Mouse (Mus musculus) limb, embryonic 14.5 days (tissue): ENCODE results near the gene Opa3. TPM values are rescaled to one million over a fixed set of nuclear protein-coding genes. Genes with fewer than 3 reads are reported as not detected.

Source experiments
- ATAC-seq: fragments of 200-750 bp; cut with Nextera tagmentation; 2 replicates; pipeline ENCODE4 v1.8.0; 2017; ENCODE audit warnings: low read depth, moderate number of reproducible peaks, moderate TSS enrichment; ENCODE audit not compliant: low FRiP score
- DNase-seq: peaks from one replicate; pipeline ENCODE4 v3.0.0-alpha.2; 2015; ENCODE audit warnings: low spot score
- H3K27ac ChIP-seq: fragments of 300-500 bp; sonication (generic); replicated peaks from 2 replicates; pipeline ENCODE4 v1.5.1; 2014; ENCODE audit warnings: low read depth, mild to moderate bottlenecking, low read length, moderate library complexity, mixed read lengths
- H3K27me3 ChIP-seq: fragments of 300-500 bp; sonication (generic); 2 replicates; pipeline ENCODE4 v1.6.1; 2014; ENCODE audit warnings: low read length, mixed read lengths; ENCODE audit not compliant: control insufficient read depth, insufficient read depth
- H3K36me3 ChIP-seq: fragments of 300-500 bp; sonication (generic); 2 replicates; pipeline ENCODE4 v1.6.1; 2014; ENCODE audit warnings: mild to moderate bottlenecking, low read length, moderate library complexity, mixed read lengths; ENCODE audit not compliant: control insufficient read depth, insufficient read depth
- H3K4me1 ChIP-seq: fragments of 300-500 bp; sonication (generic); 2 replicates; pipeline ENCODE4 v1.6.1; 2014; ENCODE audit warnings: antibody characterized with exemption, low read length, mixed read lengths; ENCODE audit not compliant: control insufficient read depth, insufficient read depth
- H3K4me2 ChIP-seq: fragments of 300-500 bp; sonication (generic); replicated peaks from 2 replicates; pipeline ENCODE4 v1.6.1; 2014; ENCODE audit warnings: low read depth, mild to moderate bottlenecking, low read length, moderate library complexity; ENCODE audit not compliant: severe bottlenecking
- H3K4me3 ChIP-seq: fragments of 300-500 bp; sonication (generic); replicated peaks from 2 replicates; pipeline ENCODE4 v1.5.1; 2014; ENCODE audit warnings: low read length
- H3K9ac ChIP-seq: fragments of 300-500 bp; sonication (generic); 2 replicates; pipeline ENCODE4 v1.6.1; 2014; ENCODE audit warnings: mild to moderate bottlenecking, low read depth, low read length, moderate library complexity; ENCODE audit not compliant: severe bottlenecking
- H3K9me3 ChIP-seq: fragments of 300-500 bp; sonication (generic); 2 replicates; pipeline ENCODE4 v1.6.1; 2016; ENCODE audit warnings: low read length; ENCODE audit not compliant: control insufficient read depth
- POLR2A ChIP-seq: fragments of 200-500 bp; IDR thresholded peaks from 2 replicates; pipeline ENCODE4 v1.8.0; 2012; ENCODE audit warnings: inconsistent platforms, mild to moderate bottlenecking, moderate library complexity, borderline replicate concordance; ENCODE audit not compliant: insufficient read depth, insufficient read length; ENCODE audit errors: extremely low read depth
- WGBS: fragments of 180-500 bp; shearing (Covaris S2); extraction: QIAGEN DNeasy Blood & Tissue Kit; methylation state at CpG from one replicate; pipeline ENCODE4 v1.1.7; 2014; 5-methylcytosine and 5-hydroxymethylcytosine counted together
- polyA plus RNA-seq, 2 experiments: library from polyadenylated mRNA; depleted of rRNA in 1 of 2; stranded (reverse) in 1 of 2; unstranded in 1 of 2; fragments of >200 nt; fragmentation: Nextera tagmentation in 1 of 2; extraction: Ambion mirVana in 1 of 2; gene quantifications; 2 replicates each; pipeline versions ENCODE4 v1.2.1 to v1.2.3; 2012 to 2014

Opa3 gene
- polyA plus RNA-seq, 2 experiments = 19.6 to 27.5 TPM

- no peaks in the 10 kb centered on the region for H3K9me3 ChIP-seq
- H3K36me3 ChIP-seq = no peaks in the 10 kb centered on the region
- no peak for DNase-seq
- H3K27ac ChIP-seq = no peak overlapping the region
- no peak for TF ChIP-seq POLR2A
- no peak for ATAC-seq
- no peak overlapping the region for H3K9ac ChIP-seq
- peaks cover 10% of the 10 kb centered on the region for H3K4me1 ChIP-seq
- no peak overlapping the region for H3K4me3 ChIP-seq
- WGBS = 88% methylated on average over 3 of the region's 3 CpGs
- H3K4me2 ChIP-seq = no peak overlapping the region
- H3K27me3 ChIP-seq = no peaks in the 10 kb centered on the region
Observed at GRCm38 (mm10) chr7:19231849-19232248, 3.7 kb downstream of the Opa3 start.

GRCm38 (mm10) chr7:19234652-19235051 is 6.5 kb downstream of the Opa3 start:
- TF ChIP-seq POLR2A = no peak

GRCm38 (mm10) chr7:19235092-19235671 is 7.0 kb downstream of the Opa3 start:
- H3K4me1 ChIP-seq = no peaks in the 10 kb centered on the region
- no peaks in the 10 kb centered on the region for H3K27me3 ChIP-seq
- no peaks in the 10 kb centered on the region for H3K36me3 ChIP-seq
- TF ChIP-seq POLR2A = no peak
- ATAC-seq (no peak), DNase-seq (no peak)
- no peak overlapping the region for H3K27ac ChIP-seq
- H3K4me3 ChIP-seq = no peak overlapping the region
- no peaks in the 10 kb centered on the region for H3K9me3 ChIP-seq
- H3K4me2 ChIP-seq = no peak overlapping the region
- WGBS = 79% methylated on average over 2 of the region's 2 CpGs
- no peak overlapping the region for H3K9ac ChIP-seq

More at GRCm38 (mm10) chr7:19234652-19235051, 6.5 kb downstream of the Opa3 start:
- no peak for ATAC-seq
- Histone ChIP-seq H3K9me3 (no peaks in the 10 kb centered on the region), H3K4me2 (no peak overlapping the region), H3K36me3 (no peaks in the 10 kb centered on the region), H3K27me3 (no peaks in the 10 kb centered on the region), H3K27ac (no peak overlapping the region), H3K9ac (no peak overlapping the region), H3K4me1 (no peaks in the 10 kb centered on the region), H3K4me3 (no peak overlapping the region)
- no peak for DNase-seq
- WGBS = 78% methylated on average over 5 of the region's 5 CpGs

- no peak overlapping the region for H3K4me3 ChIP-seq
- ATAC-seq (no peak), DNase-seq (no peak)
- H3K9me3 ChIP-seq = no peaks in the 10 kb centered on the region
- no peaks in the 10 kb centered on the region for H3K36me3 ChIP-seq
- no peak overlapping the region for H3K27ac ChIP-seq
- no peak overlapping the region for H3K4me2 ChIP-seq
- H3K27me3 ChIP-seq = no peaks in the 10 kb centered on the region
- H3K9ac ChIP-seq = peak overlapping the region; percentile 12; the same call in 1 of the 2 replicates
- TF ChIP-seq POLR2A = no peak
- 85% methylated on average over 2 of the region's 2 CpGs for WGBS
- H3K4me1 ChIP-seq = no peaks in the 10 kb centered on the region
Observed at GRCm38 (mm10) chr7:19236411-19236810, 8.3 kb downstream of the Opa3 start.

GRCm38 (mm10) chr7:19238344-19238743 is 10.2 kb downstream of the Opa3 start:
- no peaks in the 10 kb centered on the region for H3K9me3 ChIP-seq
- H3K4me1 ChIP-seq = no peaks in the 10 kb centered on the region
- no peak for ATAC-seq
- no peaks in the 10 kb centered on the region for H3K36me3 ChIP-seq
- TF ChIP-seq POLR2A = no peak
- no peak overlapping the region for H3K9ac ChIP-seq
- H3K27me3 ChIP-seq = no peaks in the 10 kb centered on the region
- H3K4me3 ChIP-seq = no peak overlapping the region
- no peak for DNase-seq
- no peak overlapping the region for H3K4me2 ChIP-seq
- no peak overlapping the region for H3K27ac ChIP-seq
- WGBS = 94% methylated on average over 4 of the region's 4 CpGs
